Mouse (Mus musculus) hematopoietic stem cell, adult 5-6 weeks (primary cell): ENCODE data around the gene Tbc1d21. TPM values are rescaled to one million over a fixed set of nuclear protein-coding genes. Genes with fewer than 3 reads are reported as not detected.

Experiments used
- ATAC-seq, 2 experiments: fragments of 125-278 bp in 1 of 2; replicated peaks in 1 of 2; 2 replicates each; pipeline ENCODE4 v1.8.0; 2016 to 2017; ENCODE audit warnings: inconsistent platforms in 2 of 2, mild to moderate bottlenecking in 2 of 2, moderate number of reproducible peaks in 2 of 2, low read depth in 1 of 2, moderate TSS enrichment in 1 of 2; ENCODE audit not compliant: low FRiP score in 2 of 2, poor library complexity in 2 of 2, severe bottlenecking in 2 of 2, insufficient read depth in 1 of 2, low TSS enrichment in 1 of 2
- total RNA-seq: library from RNA; stranded (forward); fragments of 172-1452, 232-1000 nt; gene quantifications from 2 replicates; pipeline ENCODE4 v1.2.3, GENCODE M21; 2017

Tbc1d21 gene
- total RNA-seq, 1 experiment from 2014 or later, result not detected

DNA sequence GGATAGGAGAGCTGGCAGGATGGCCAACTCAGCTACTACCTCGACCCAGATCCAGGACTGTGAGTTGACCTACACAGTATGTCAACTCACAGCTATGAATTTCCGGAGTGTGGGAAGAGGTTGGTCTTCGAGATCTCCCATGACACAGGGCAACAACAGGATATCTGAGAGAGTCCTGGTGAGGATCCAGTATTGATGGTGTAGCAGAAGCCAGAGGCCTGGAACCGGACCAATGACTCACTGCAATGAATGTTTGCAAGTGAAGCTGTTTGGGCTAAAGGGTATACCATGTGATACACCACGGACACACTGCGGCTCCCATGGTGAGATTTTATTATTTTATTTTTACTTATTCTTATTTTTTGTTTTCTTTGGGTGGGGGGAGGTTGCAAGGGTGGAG is 15.6 kb downstream of the Tbc1d21 start:
- ATAC-seq, result no peak

DNA sequence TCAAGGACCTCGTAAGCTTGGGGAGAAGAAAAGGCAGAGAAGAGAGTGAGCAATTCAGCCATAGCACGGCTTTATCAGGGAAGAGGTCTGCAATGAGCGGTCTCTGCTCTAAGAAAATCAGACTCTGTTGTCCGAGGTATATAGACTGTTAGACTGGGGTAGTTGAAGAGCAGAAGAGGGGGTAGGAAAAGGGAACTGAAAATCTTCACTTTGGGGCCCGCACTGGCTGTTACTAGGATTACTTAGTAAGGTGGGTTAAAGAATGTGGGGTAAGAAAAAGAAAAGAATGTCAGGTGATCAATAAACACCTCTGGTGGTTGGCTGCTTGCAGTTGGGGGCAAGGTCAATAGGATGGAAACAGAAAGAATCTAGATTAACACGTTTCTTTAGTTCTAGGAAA is 17.0 kb downstream of the Tbc1d21 start:
- ATAC-seq, result no peak

DNA sequence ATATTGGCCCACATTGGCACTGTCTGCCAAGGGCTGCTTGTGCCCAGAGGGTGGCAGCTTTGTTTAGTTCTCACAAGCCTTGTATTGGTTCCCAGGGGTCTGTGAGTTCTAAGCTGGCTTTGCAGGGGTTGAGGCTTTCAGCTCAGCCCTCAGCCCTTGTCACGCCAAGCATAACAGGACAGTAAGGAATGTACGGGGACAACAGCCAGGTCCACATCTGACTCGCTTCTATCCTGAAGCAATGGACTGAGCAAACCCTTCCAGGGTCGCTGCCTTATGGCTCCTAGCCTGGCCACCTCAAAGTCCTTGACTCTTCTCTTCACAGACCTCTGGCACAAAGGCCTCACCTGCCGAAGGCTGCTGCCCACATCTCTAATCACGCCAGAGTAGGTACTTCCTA is 22.5 kb downstream of the Tbc1d21 start:
- no peak for ATAC-seq

- no peak for ATAC-seq
These were observed 23.8 kb downstream of the Tbc1d21 start for GRCm38 (mm10) chr9:58346498-58346897.

DNA sequence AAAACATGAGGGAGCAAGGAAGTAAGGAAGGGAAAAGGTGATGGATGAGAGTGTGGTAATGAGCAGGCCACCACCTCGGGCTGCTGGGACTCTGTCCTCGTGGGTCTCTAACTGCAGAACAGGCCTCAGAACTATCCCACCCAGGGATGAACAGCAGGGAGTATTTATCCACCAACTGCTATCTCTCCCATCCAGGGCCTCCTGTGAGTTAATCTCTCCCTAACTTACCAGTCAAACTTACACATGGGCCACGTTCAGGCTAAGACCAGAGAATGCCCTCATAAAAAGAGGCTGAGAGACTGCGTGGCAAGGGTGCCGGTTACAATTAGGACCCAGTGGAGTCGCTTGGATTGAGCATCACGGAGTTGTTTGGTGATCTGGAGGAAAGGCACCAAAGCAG is 24.3 kb downstream of the Tbc1d21 start:
- ATAC-seq, result no peak

- ATAC-seq, result no peak
These were observed 28.5 kb downstream of the Tbc1d21 start for GRCm38 (mm10) chr9:58341795-58342194.

DNA sequence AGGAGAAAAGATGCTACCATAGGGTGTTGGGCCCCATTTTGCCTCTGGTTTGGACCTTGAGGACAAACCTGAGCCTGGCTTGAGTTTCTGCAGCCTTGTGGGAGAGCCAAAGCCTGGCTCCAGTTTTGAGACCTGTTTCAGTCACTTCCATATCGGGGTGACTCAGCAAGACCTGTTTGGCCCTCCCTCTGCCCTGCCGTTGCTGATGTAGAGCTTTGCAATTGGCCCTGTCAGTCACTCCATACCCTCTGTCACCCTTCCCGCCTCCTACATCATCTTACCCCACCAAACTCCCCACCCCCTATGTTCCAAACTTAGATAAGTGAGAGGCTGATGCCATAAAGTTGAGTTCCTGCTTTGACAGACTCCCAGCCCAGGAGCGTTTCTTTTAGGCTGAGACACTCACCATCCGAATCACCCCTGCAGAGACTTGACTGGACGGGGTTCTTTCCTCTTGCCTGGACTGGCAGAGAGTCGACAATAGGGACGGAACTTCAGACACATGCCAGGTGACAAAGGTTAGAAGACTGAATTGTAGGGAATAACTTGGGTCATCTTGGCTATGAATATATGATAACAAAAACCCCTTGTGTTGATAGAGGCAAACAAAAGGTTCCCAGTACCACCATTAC is 33.5 kb downstream of the Tbc1d21 start:
- ATAC-seq, result no peak

DNA sequence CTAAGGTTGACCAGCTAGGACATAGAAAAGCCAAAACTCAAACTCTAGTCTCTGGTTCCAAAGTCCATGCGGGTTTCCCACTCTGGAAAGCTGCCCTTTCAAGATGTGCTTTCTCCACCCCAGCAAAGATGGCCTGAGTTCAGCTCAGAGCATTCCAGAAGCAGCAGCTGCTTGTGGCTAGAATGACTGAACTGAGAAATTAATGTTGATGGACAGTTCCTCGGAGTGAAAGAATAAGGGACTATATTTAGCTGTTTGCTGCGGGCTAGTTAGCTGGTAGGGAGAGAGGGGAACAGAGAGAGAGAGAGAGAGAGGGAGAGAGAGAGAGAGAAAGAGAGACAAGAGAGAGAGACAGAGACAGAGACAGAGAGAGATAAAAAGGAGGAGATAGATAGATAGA is 39.0 kb downstream of the Tbc1d21 start:
- ATAC-seq, result no peak

GRCm38 (mm10) chr9:58330293-58330692 is 40.0 kb downstream of the Tbc1d21 start:
- peak; percentile 66 to 71 for ATAC-seq

GRCm38 (mm10) chr9:58327382-58327781 is 42.9 kb downstream of the Tbc1d21 start:
- ATAC-seq, result no peak

DNA sequence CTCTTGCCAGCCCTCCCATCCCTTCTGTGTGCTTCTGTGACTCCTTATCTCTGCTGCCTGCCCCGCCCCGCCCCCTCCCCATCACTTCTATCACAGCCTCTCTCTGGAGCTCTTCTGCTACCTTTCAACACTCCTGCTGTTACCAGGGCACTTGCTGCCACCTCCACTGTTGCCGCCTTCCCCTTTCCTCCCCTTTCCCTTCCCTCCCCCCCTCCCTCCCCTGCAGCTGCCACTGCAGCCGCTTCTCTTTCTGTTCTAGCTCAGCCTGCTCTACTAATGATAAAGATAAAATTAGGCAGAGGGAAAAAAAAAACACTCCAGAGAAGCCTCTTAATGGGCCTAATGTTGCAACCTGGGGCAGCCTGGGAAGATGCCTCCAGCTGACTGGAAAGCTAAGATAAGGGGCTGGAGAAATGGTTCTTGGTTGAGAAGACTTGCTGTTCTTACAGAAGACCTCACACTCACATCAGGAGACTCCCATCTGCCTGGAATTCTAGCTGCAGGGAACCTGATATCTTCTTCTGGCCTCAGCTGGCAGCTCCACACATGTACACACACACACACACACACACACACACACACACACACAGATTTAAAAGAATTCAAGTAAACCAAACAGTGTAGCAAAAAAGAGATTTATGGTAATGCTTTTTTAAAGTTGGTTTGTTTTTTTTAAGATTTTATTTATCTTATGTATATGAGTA is 43.6 kb downstream of the Tbc1d21 start:
- ATAC-seq, result no peak

GRCm38 (mm10) chr9:58321681-58322080 is 48.6 kb downstream of the Tbc1d21 start:
- ATAC-seq, result no peak

DNA sequence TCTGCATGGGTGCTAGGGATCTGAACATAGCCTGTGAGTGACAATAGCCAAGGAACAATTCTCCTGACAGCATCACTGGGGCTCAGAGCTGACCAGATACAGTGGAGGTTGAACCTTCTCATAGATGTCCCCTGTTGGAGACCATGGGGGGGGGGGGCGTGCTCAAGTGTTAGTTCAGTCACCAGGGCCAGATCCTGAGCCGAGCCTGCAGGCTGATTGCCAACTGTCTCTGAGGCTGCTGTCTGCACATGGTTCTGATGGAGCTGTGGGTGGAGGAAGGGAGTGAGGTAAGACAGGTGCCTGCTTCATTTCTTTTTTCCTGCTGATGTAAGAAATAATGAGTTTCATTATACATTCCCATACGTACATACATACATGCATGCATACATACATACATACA is 51.9 kb downstream of the Tbc1d21 start:
- no peak for ATAC-seq

DNA sequence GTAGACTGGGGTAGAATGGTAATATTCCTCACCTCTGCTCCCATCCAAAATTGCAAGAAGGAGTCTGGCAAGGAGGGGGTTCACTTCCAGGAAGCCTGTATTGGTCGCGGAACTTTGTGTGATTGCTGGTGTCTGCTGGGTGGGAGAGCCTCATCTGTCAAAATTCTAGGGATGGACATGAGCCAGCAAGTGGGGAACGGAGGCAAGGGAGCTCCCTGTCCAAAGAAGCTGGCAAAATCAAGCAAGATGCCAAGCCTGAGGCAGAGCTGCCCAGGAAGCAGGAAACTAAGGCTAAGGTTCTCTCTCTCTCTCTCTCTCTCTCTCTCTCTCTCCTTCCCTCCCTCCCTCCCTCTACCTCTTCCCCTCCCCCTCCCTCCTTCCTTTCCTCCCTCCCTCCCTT is 52.9 kb downstream of the Tbc1d21 start:
- ATAC-seq, result no peak

GRCm38 (mm10) chr9:58316784-58317183 is 53.5 kb downstream of the Tbc1d21 start:
- no peak for ATAC-seq

- no peak for ATAC-seq
These were observed 54.4 kb downstream of the Tbc1d21 start for GRCm38 (mm10) chr9:58315850-58316249.

DNA sequence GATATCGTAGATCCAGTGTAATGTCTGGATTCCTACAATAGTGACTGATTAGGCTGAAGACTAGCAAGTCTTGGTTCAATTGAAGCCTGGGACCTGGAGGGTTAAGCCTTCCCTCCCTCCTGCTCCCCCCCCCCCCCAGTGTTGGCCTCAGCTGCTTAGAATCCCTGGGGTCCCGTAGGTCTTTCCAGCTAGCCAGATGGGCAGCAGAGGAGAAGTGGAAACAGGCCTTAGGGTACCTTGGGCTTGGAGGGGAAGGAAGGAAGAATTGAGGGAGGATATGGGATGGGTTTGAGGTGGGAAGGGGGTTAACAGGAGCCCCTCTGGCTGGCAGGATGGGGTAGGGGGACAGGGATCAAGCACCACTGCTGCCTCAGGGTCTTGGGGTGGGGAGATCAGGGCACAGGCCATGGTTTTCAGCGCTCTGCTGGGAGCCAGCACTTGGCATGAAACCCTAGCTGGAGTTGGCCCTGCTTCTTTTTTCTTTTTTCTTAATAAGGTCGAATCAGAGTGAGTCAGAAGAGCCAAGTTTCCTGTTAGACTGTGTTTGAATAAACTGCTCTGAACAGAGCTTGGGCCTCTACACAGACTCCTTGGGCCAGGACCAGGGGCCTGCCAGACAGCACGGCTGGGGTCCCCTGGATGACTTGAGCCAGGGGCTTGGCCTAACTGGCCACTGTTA is 55.4 kb downstream of the Tbc1d21 start:
- ATAC-seq, result no peak

DNA sequence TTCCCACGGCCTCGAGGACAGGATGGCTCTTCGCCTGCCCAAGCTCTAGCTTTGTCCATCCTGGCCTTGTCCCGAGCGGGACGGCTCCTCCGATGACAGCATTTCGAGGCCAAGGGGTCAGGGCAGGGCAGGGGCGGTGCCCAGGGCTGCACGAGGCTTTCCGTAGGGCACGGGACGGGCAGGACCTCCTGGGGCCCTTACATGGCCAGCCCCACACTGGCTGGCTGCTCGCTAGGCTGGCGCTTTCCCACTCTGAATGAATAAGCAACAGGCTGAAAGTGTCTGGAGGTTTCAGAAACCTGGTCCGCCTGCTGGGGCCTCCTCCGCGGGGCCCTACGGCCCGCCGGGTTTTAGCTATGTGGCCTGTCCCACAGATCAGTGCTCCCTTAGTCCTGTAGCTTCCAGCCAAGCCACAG is 57.3 kb downstream of the Tbc1d21 start, which contains the start of gene Loxl1:
Loxl1 (minus strand) TSS at position 243 of the 416 bp plus-strand sequence.
- peak; percentile 33 to 51; a peak in 2 of 4 replicates for ATAC-seq
